ENCODE assay signal across 8 mouse cellular contexts in the genomic region with DNA sequence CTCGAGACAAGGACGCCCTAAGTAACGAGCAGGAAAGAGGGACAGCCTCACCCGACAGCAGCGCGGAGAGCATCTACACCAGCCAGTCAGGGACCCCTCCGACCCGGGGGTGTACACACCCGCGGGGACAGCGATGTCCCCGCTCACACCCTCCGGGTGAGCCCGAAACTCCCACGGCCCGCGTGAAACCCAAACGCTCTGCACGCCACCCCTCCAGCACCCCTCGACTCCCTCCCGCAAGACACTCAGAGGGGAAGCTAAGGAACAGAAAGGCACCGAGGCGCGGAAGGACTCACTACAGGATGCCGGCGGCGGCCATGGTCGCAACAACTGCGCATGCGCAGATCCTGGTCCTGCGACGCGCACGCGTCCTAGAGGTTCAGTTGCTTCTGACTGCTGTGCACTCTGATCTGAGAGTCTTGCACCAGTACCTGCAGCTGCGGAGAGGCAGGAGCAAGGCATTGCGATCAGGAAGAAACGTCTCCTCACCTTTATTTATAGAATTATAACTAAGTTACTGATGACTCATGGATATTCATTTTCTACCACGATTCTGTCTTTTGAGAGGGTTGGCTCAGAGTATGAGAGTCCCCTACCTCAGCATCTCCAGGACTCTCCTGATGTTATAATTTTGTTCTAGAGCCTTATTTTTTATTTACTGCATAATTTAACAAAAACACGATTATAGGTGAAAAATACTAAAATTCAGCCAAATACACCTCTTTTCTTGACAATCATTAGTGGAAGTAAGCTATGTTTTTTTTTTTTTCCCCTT. TPM values are rescaled to one million over a fixed set of nuclear protein-coding genes. Genes with fewer than 3 reads are reported as not detected.
DNase-seq lines count a peak whose midpoint lies in the region; ATAC-seq lines count a peak whose summit lies in the region.

A gene (minus strand): TSS at position 338 of the 775 bp plus-strand sequence.

- intact Hi-C loops in left cerebral cortex, postnatal 14 days (cut with DNase I) = no loop called here

- peak; percentile 85 for DNase-seq in adipocyte (ENCODE audit: low spot score)
- peak; percentile 99 for DNase-seq in embryo, embryonic 10 days (ENCODE audit: low spot score)
- peak; percentile 94 for DNase-seq in gastrocnemius, postnatal 10 days
- peak; percentile 95 to 96 for DNase-seq in left cerebral cortex, postnatal 14 days (ENCODE audit: low spot score in 2 of 2)
- peak; percentile 96 for DNase-seq in mesoderm, embryonic 11.5 days (ENCODE audit: low read depth, low spot score)
- DNase-seq in right cerebral cortex, postnatal 36 days (ENCODE audit: low spot score in 2 of 2) = peak; percentile 91 to 93
- peak; percentile 89 for DNase-seq in yolk sac, embryonic 10.5 days (ENCODE audit: low spot score)

- peak; percentile 98 for ATAC-seq in inflammation-experienced regulatory T-cells, adult 6 months

RNA-seq across cellular contexts. Expression of the gene that starts here (rescaled TPM):
- total RNA-seq in gastrocnemius, postnatal 10 days (2021) = 1 to 10 TPM; 5.8 to 8.9 TPM
- 10 to 100 TPM; 13.5 to 25.4 (median 19.3) TPM for polyA plus RNA-seq in inflammation-experienced regulatory T-cells, adult 6 months (2017; shearing (Covaris generic))
- total RNA-seq in left cerebral cortex, postnatal 14 days (2021) = 10 to 100 TPM; 19.4 to 20.1 TPM

Comparison
In these comparisons a context has a peak if more than half of its experiments do, and no peak if none do; other contexts are left out.
1. Peak in every context shown above with its lines: DNase-seq and ATAC-seq.